Mouse (Mus musculus) adrenal gland (tissue): ENCODE measurements around the gene Noa1.

Source experiments
- intact Hi-C: fragments of 180-260 bp; cut with DNase I; formaldehyde crosslinking; loops from one replicate; pipeline ENCODE4 v1.15.1; 2025
- microRNA-seq, 2 experiments: library from miRNA; unstranded; fragments of <30 nt; microRNA quantifications; one replicate each; pipeline ENCODE4; 2019

The Noa1 gene

GRCm38 (mm10) chr5:77259315-77259714, 50.6 kb downstream of the Noa1 start:
- intact Hi-C loops = no loop called here

- intact Hi-C loops = no loop called here
Measured at GRCm38 (mm10) chr5:77257603-77258002, 52.3 kb downstream of the Noa1 start.

- intact Hi-C loops = no loop called here
Measured at GRCm38 (mm10) chr5:77254402-77254801, 55.5 kb downstream of the Noa1 start.

GRCm38 (mm10) chr5:77253154-77253553, 56.7 kb downstream of the Noa1 start:
- intact Hi-C loops = no loop called here

GRCm38 (mm10) chr5:77252115-77252827, 57.6 kb downstream of the Noa1 start:
- intact Hi-C loops = no loop called here

GRCm38 (mm10) chr5:77251656-77252055, 58.2 kb downstream of the Noa1 start:
- intact Hi-C loops = no loop called here

GRCm38 (mm10) chr5:77250083-77250482, 59.8 kb downstream of the Noa1 start:
- intact Hi-C loops = no loop called here

- intact Hi-C loops = no loop called here
Measured at GRCm38 (mm10) chr5:77245787-77246671, 63.9 kb downstream of the Noa1 start.

- intact Hi-C loops = no loop called here
Measured at GRCm38 (mm10) chr5:77245463-77245786, 64.5 kb downstream of the Noa1 start.

GRCm38 (mm10) chr5:77244331-77244987, 65.4 kb downstream of the Noa1 start:
- intact Hi-C loops = no loop called here

Small RNA genes lying within 50 kb of the gene (microRNA-seq; reads per million reads assigned to microRNA genes)
- gene Mir5098 = 0 reads per million in 2 experiments
